Comparison of ENCODE assay signal across 17 mouse cellular contexts in genomic region chr2:103749091-103749490, GRCm38 (mm10).
"Had no signal": no experiment of that assay in that cellular context is flagged by ENCODE, and none has a peak within 500 bp of the region (broad histone marks: within the 10 kb centered on the region; RNA-seq: fewer than 3 reads in every experiment).

No protein-coding gene starts in this region.

- H3K27me3 ChIP-seq: lung, embryonic 15.5 days; megakaryocyte, embryonic 14.5 days; midbrain, embryonic 13.5 days; midbrain, embryonic 15.5 days; neural tube, embryonic 12.5 days; stomach, embryonic 15.5 days had no signal

- H3K9ac ChIP-seq: lung, embryonic 15.5 days; midbrain, embryonic 13.5 days; midbrain, embryonic 15.5 days; neural tube, embryonic 12.5 days; stomach, embryonic 15.5 days had no signal

- H3K4me1 ChIP-seq: lung, embryonic 15.5 days; midbrain, embryonic 13.5 days; midbrain, embryonic 15.5 days; neural tube, embryonic 12.5 days; stomach, embryonic 15.5 days had no signal

- H3K27ac ChIP-seq: lung, embryonic 15.5 days; macrophage; midbrain, embryonic 13.5 days; midbrain, embryonic 15.5 days; neural tube, embryonic 12.5 days; stomach, embryonic 15.5 days; stomach, postnatal 0 days had no signal

- H3K9me3 ChIP-seq: lung, embryonic 15.5 days; megakaryocyte, embryonic 14.5 days; midbrain, embryonic 13.5 days; midbrain, embryonic 15.5 days; neural tube, embryonic 12.5 days; stomach, embryonic 15.5 days had no signal

- H3K4me3 ChIP-seq: lung, embryonic 15.5 days; megakaryocyte, embryonic 14.5 days; midbrain, embryonic 13.5 days; midbrain, embryonic 15.5 days; neural tube, embryonic 12.5 days; stomach, embryonic 15.5 days had no signal

- ATAC-seq: lung, postnatal 0 days; midbrain, embryonic 13.5 days; midbrain, embryonic 15.5 days had no signal

- H3K4me2 ChIP-seq: lung, embryonic 15.5 days; midbrain, embryonic 11.5 days; midbrain, embryonic 13.5 days; midbrain, embryonic 15.5 days; neural tube, embryonic 12.5 days; stomach, embryonic 15.5 days had no signal

- DNase-seq: lung, adult 2 months; lung, postnatal 14 days; lung, postnatal 36 days; right cerebral cortex, postnatal 14 days; thymus, adult 2 months; thymus, postnatal 25 days; thymus, postnatal 4 days had no signal
